Mouse (Mus musculus): Measurements from ENCODE around the gene Slc2a9. TPM values are rescaled to one million over a fixed set of nuclear protein-coding genes. Genes with fewer than 3 reads are reported as not detected.
A peak's percentile ranks its signal among the peaks of the same experiment; 100 is the strongest.

Slc2a9 gene
- polyA plus RNA-seq, 1 experiment = 3.2 TPM

DNA sequence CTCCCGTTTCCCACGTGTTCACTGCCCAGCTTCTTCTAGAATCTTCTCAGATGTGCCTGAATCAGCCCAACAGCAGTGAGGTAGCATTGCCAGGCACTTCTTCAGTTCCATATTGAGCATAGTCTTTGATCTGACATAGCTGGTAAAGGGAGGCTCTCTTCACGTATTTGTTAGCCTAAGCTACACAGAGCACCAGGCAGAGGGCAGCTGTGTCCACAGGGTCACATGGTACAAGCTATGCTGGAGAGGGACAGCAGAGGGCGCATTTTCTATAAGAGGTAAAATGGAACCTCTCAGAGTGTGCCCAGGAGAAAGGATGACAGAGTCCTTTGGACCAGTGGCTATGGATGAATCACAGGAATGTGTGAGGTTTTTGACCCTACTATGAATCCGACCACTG is 194.1 kb downstream of the Slc2a9 start:
- DNase-seq (ENCODE audit: low read depth in 1 of 2, low spot score in 2 of 2) = peak in 1 of 2 experiments; percentile 53
- H3K27me3 ChIP-seq (ENCODE audit: control insufficient read depth, insufficient read depth, low read length) = no peaks in the 10 kb centered on the region
- no peaks in the 10 kb centered on the region for H3K36me3 ChIP-seq (ENCODE audit: control insufficient read depth, insufficient read depth, low read length)
- WGBS = 48% methylated on average over 5 of the region's 5 CpGs
- TF ChIP-seq CTCF (IDR thresholded peaks at IDR 0.05; ENCODE audit: extremely low read depth, insufficient read depth, insufficient read length, insufficient replicate concordance) (peak; percentile 39; the same call in 1 of the 2 replicates), POLR2A (IDR thresholded peaks at IDR 0.05; ENCODE audit: low read depth, low read length) (no peak)
- H3K27ac ChIP-seq (ENCODE audit: insufficient read depth, low read length) = no peak overlapping the region
- H3K4me1 ChIP-seq (ENCODE audit: control insufficient read depth, insufficient read depth, insufficient read length) = no peaks in the 10 kb centered on the region
- no peak overlapping the region for H3K4me3 ChIP-seq (ENCODE audit: extremely low read depth, insufficient read depth, insufficient read length)

DNA sequence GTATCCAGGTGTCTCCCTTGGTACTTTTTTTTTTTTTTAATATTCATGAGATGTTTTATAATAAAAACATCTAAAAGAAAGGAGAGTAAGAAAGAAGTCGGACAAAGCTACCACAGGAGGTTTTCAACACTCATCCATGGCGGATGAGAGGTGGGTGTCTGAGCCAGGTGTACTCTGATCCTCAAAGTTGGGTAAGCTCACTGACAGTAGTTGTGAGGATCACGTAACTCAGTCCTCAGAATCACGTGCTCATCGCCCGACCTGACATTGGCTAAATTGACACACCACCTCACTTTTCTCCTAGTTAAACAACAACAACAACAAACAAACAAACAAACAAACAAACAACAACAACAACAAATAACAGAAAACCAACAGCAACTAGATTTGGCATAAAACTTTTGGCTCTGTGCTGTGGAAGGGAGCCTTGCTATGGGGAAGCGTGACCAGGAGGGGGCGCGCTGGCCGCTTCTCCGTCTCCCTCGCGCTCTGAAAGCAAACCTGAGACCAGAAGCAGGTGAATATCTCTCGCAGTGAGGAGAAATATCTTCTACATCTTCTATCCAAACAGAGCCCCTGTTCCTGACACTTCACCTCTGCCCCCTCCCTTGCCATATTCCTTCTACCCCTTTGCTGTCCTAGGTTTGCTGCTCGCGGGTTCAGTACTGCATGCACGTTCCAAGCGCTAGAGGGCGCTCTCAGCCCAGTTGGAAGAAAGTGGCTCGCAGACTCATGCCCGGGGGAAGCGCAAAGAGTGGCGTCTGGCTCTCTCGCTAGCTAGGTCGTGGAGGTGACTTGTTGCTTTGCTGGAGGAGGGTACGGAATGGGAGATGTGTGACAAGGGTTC is 195.5 kb downstream of the Slc2a9 start:
- WGBS = 11% methylated on average over 26 of the region's 26 CpGs
- H3K4me1 ChIP-seq (ENCODE audit: control insufficient read depth, insufficient read depth, insufficient read length) = no peaks in the 10 kb centered on the region
- TF ChIP-seq CTCF (IDR thresholded peaks at IDR 0.05; ENCODE audit: extremely low read depth, insufficient read depth, insufficient read length, insufficient replicate concordance) = peak; percentile 81
- no peak for TF ChIP-seq POLR2A (IDR thresholded peaks at IDR 0.05; ENCODE audit: low read depth, low read length)
- H3K27ac ChIP-seq (ENCODE audit: insufficient read depth, low read length) = no peak overlapping the region
- H3K4me3 ChIP-seq (ENCODE audit: extremely low read depth, insufficient read depth, insufficient read length) = peak overlapping the region; percentile 15; the same call in 1 of the 2 replicates
- H3K27me3 ChIP-seq (ENCODE audit: control insufficient read depth, insufficient read depth, low read length) = no peaks in the 10 kb centered on the region
- no peaks in the 10 kb centered on the region for H3K36me3 ChIP-seq (ENCODE audit: control insufficient read depth, insufficient read depth, low read length)
- DNase-seq (ENCODE audit: low read depth in 1 of 2, low spot score in 2 of 2) = peak; percentile 65 to 80

DNA sequence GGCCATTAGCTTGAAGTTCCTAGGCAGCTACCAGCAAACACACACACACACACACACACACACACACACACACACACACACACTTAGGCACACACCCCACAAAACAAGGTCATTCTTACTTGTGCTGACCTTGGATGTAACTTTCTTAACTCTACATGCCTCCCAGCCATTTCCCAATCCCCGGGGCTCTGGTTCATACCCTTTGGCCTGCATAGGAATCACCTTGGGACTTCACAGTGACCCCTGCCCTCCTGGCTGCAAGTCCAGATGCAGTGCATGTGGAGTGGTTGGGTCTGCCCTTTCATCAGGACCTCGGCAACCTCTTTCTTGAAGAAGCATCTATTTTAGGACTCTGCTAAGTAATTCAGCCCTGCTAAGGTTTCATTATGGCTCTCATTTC is 197.7 kb downstream of the Slc2a9 start:
- H3K4me3 ChIP-seq (ENCODE audit: extremely low read depth, insufficient read depth, insufficient read length) = no peak overlapping the region
- no peak for DNase-seq (ENCODE audit: low read depth in 1 of 2, low spot score in 2 of 2)
- no peak for TF ChIP-seq POLR2A (IDR thresholded peaks at IDR 0.05; ENCODE audit: low read depth, low read length)
- TF ChIP-seq CTCF (IDR thresholded peaks at IDR 0.05; ENCODE audit: extremely low read depth, insufficient read depth, insufficient read length, insufficient replicate concordance) = no peak
- WGBS = 81% methylated on average over 2 of the region's 2 CpGs
- H3K27ac ChIP-seq (ENCODE audit: insufficient read depth, low read length) = no peak overlapping the region
- no peaks in the 10 kb centered on the region for H3K36me3 ChIP-seq (ENCODE audit: control insufficient read depth, insufficient read depth, low read length)
- H3K27me3 ChIP-seq (ENCODE audit: control insufficient read depth, insufficient read depth, low read length) = no peaks in the 10 kb centered on the region
- no peaks in the 10 kb centered on the region for H3K4me1 ChIP-seq (ENCODE audit: control insufficient read depth, insufficient read depth, insufficient read length)

DNA sequence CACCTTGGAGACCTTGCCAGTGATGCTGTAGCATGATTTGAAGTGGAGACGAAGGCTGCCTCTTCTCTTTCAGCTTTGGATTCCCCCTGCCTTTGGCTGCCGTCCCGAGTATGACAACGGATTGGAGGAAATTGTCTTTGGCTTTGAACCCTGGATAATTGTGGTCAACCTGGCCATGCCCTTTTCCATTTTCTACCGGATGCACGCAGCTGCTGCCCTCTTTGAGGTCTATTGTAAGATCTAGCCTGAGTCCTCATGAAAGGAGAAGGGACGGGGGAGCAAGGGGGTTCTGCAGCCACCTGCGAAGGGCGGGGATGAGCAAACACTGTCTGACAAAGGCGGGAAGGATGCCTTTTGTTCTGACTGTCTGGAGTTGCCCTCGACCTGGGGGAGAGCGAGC is 200.3 kb downstream of the Slc2a9 start:
- Histone ChIP-seq H3K4me3 (ENCODE audit: extremely low read depth, insufficient read depth, insufficient read length) (no peak overlapping the region), H3K4me1 (ENCODE audit: control insufficient read depth, insufficient read depth, insufficient read length) (no peaks in the 10 kb centered on the region), H3K36me3 (ENCODE audit: control insufficient read depth, insufficient read depth, low read length) (no peaks in the 10 kb centered on the region), H3K27ac (ENCODE audit: insufficient read depth, low read length) (no peak overlapping the region), H3K27me3 (ENCODE audit: control insufficient read depth, insufficient read depth, low read length) (no peaks in the 10 kb centered on the region)
- TF ChIP-seq POLR2A (IDR thresholded peaks at IDR 0.05; ENCODE audit: low read depth, low read length) (no peak), CTCF (IDR thresholded peaks at IDR 0.05; ENCODE audit: extremely low read depth, insufficient read depth, insufficient read length, insufficient replicate concordance) (no peak)
- WGBS = 63% methylated on average over 12 of the region's 12 CpGs
- no peak for DNase-seq (ENCODE audit: low read depth in 1 of 2, low spot score in 2 of 2)

DNA sequence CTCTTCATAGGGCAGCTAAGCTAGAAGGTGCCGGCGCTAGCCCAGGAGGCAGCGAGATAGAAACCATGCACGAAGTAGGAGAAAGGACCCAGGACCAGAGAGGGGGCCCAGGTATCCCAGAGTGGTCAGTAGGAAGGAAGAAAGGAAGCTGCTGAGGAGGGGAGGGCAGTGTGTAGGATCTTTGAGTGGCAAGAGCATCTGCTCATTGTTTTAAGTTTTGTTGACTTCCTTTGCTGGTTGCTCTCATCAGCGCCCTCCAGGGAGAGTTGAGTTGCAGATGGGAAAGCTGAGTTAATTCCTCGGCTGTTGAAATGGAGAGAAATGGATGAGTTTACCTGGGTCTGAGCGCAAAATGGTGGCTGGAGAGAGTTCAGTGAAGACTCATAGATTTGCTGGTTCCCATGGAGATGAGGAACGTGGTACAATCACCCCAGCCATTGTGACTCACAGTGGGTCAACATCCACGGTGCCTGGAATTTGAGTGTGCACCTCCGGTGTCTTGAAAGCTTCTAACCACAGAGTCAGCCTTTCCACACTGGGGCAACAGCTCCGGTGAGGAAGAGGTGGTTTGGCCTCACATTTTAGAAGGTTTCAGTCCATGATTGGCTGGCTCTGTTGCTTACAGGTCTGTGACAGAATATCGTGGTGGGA is 201.1 kb downstream of the Slc2a9 start:
- H3K27me3 ChIP-seq (ENCODE audit: control insufficient read depth, insufficient read depth, low read length) = no peaks in the 10 kb centered on the region
- no peak overlapping the region for H3K4me3 ChIP-seq (ENCODE audit: extremely low read depth, insufficient read depth, insufficient read length)
- H3K27ac ChIP-seq (ENCODE audit: insufficient read depth, low read length) = no peak overlapping the region
- no peaks in the 10 kb centered on the region for H3K36me3 ChIP-seq (ENCODE audit: control insufficient read depth, insufficient read depth, low read length)
- TF ChIP-seq POLR2A (IDR thresholded peaks at IDR 0.05; ENCODE audit: low read depth, low read length) (no peak), CTCF (IDR thresholded peaks at IDR 0.05; ENCODE audit: extremely low read depth, insufficient read depth, insufficient read length, insufficient replicate concordance) (no peak)
- no peak for DNase-seq (ENCODE audit: low read depth in 1 of 2, low spot score in 2 of 2)
- WGBS = 87% methylated on average over 12 of the region's 12 CpGs
- no peaks in the 10 kb centered on the region for H3K4me1 ChIP-seq (ENCODE audit: control insufficient read depth, insufficient read depth, insufficient read length)

Other genes with a start within 250 kb of the Slc2a9 start
- gene Tmem128, start 243.0 kb downstream of the Slc2a9 start, polyA plus RNA-seq (2012; rRNA removed) = 21.4 and 21.7 TPM in 2 replicates
- 0.02 and 0.04 TPM in 2 replicates for gene Otop1, start 227.2 kb downstream of the Slc2a9 start, polyA plus RNA-seq (2012; rRNA removed)
- gene Drd5, start 183.8 kb downstream of the Slc2a9 start, polyA plus RNA-seq (2012; rRNA removed) = 0.98 and 1.2 TPM in 2 replicates
- 172 and 188 TPM in 2 replicates for gene Wdr1, start 60.1 kb upstream of the Slc2a9 start, polyA plus RNA-seq (2012; rRNA removed)
- 0.43 and 0.62 TPM in 2 replicates for gene Zfp518b, start 181.7 kb upstream of the Slc2a9 start, polyA plus RNA-seq (2012; rRNA removed)

Measured in spleen, adult 2 months (tissue).